Mouse (Mus musculus): ENCODE data around the gene Mptx2. TPM values are rescaled to one million over a fixed set of nuclear protein-coding genes. Genes with fewer than 3 reads are reported as not detected.
"Not testable (repeated sequence)": the region's sequence is repeated elsewhere in the genome, so short reads cannot be mapped to it uniquely, and the experiment has no call there.

The Mptx2 gene
- not detected in 2 replicates for polyA plus RNA-seq (2015; fragmentation: Nextera tagmentation; extraction: Ambion mirVana)

DNA sequence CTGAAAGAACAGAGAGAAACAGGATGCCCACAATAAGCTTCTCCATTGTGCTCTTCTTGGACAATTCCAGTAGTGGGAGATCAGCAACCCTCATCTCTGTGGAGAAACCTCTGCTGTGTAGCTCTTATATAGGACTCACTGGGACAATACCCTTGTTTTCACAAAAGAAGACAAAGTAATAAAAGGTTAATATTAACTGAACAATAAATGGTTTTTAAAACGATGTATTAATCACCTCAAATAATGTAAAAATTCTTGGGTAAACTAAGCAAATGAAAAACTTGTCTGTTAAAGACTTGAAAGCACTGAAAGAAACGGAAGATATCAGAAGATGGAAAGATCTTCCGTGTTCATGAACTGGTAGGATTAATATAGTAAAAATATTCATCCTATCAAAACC lies at the start of gene Mptx2:
Gene Mptx2, minus strand, starts transcription at position 101 of the 400 bp plus-strand sequence.
- H3K9me3 ChIP-seq (replicated peaks): no peaks in the 10 kb centered on the region
- H3K4me2 ChIP-seq: no peak within 1 kb of the TSS
- no peaks in the 10 kb centered on the region for H3K27me3 ChIP-seq
- no peak within 1 kb of the TSS for H3K9ac ChIP-seq
- 83% methylated on average over 3 of the region's 3 CpGs for WGBS
- no peaks in the 10 kb centered on the region for H3K36me3 ChIP-seq
- no peak for ATAC-seq (replicated peaks; ENCODE audit: low FRiP score)
- no peak within 1 kb of the TSS for H3K4me3 ChIP-seq (replicated peaks)
- no peaks in the 10 kb centered on the region for H3K4me1 ChIP-seq
- no peak within 1 kb of the TSS for H3K27ac ChIP-seq

DNA sequence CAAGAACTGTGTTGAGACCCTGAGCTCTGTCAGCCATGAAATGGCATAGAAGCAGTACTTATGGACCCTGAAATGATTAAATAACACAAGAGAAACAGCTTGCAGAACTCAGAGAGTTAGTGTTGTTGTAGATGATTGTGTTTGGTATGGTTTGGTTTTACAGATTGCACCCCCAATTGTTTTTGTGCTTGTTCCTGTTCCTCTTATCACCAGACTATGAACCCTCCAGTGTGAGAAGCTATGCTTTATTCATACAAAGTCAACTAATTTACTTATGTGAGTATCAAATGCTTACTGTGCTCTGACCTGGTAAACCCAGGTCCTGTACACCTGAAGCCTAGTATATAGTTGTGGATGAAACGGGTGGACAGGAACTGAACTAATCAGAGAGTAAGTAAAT lies 49.0 kb upstream of the Mptx2 start:
- Histone ChIP-seq H3K27me3 (no peaks in the 10 kb centered on the region), H3K36me3 (no peaks in the 10 kb centered on the region), H3K4me3 (replicated peaks) (no peak overlapping the region), H3K27ac (no peak overlapping the region), H3K9ac (no peak overlapping the region), H3K4me2 (no peak overlapping the region), H3K4me1 (no peaks in the 10 kb centered on the region), H3K9me3 (replicated peaks) (no peaks in the 10 kb centered on the region)
- 63% methylated on average over 1 of the region's 1 CpGs for WGBS
- no peak for ATAC-seq (replicated peaks; ENCODE audit: low FRiP score)

DNA sequence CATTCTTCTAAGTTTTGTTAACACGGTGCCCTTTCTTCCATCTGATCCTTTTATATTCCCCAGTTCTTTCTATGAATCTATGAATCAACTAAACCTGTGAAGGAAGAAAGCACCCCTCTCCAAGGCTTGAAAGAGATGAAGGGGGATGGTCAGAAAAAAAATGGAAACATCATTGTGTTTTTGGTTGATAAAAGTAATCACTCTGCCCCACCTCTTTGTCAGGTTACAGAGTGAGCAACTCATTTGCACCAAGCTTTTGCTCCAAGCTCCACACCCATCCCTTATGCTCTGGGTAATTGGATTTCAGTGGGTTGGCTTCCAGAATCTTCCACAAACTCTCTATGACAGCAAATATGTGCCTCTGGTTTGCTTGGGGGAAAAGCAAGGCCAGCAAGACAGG lies 47.8 kb upstream of the Mptx2 start:
- Histone ChIP-seq H3K4me3 (replicated peaks) (no peak overlapping the region), H3K9ac (no peak overlapping the region), H3K27me3 (no peaks in the 10 kb centered on the region)

DNA sequence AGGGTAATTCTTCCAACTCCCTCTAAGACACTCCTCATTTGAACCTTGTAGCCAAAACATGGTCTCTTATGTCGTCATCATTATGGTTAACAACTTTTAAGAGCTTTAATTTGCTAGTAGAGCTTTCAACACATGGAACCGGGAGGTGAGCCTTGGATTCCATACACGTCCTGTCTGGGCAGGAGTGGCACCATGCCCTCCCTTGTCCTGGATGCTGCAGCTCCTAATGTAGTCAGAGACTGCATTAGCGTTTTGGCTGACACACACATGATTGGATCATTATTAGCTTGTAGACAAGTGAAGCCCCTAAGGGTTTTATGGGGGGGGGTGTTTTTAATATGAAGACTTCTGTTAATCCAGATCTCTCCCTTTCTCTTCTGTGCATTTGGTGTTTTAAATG lies 47.4 kb upstream of the Mptx2 start:
- no peak for ATAC-seq (replicated peaks; ENCODE audit: low FRiP score)
- WGBS: 70% methylated on average over 4 of the region's 4 CpGs
- no peaks in the 10 kb centered on the region for H3K9me3 ChIP-seq (replicated peaks)

More for the DNA sequence above, 47.8 kb upstream of the Mptx2 start:
- WGBS: 89% methylated on average over 1 of the region's 1 CpGs
- Histone ChIP-seq H3K9me3 (replicated peaks) (no peaks in the 10 kb centered on the region), H3K27ac (no peak overlapping the region), H3K36me3 (no peaks in the 10 kb centered on the region), H3K4me1 (no peaks in the 10 kb centered on the region), H3K4me2 (no peak overlapping the region)
- ATAC-seq (replicated peaks; ENCODE audit: low FRiP score): no peak

DNA sequence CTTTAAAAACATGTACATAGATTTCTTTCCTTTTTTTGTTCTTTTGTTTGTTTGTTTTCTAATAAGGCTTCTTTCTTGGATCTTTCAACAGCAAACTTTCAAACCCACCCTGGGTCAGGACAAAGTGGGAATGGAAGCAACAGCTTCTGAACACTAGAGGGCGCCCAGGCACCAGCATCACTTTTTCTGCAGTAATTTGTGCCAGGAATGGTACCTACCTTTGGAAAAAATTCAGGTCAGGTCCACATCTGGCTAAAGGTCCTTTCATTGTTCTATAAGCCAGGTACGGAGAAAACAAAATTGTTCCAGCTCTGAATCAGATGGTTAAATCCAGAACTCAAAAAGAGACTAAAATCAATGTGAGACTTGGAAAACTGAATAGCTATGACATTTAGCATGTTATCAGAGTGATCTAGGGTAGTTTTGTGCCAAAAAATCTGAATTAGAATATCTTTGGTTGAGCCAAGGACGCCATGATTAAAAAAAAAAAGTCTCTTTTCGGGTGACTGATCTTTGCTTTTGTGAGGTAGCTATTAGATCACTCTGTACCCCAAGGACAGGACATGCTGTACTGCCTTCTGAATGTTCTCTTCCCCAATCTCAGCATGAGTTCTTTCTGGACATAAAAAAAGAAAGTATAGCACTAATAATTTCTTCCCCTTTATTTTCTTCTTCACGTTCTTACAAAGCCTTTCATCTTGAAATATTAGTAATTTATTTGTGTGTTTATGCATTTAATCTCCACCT lies 46.4 kb upstream of the Mptx2 start:
- no peaks in the 10 kb centered on the region for H3K9me3 ChIP-seq (replicated peaks)
- H3K27me3 ChIP-seq: no peaks in the 10 kb centered on the region
- H3K4me3 ChIP-seq (replicated peaks): no peak overlapping the region
- H3K36me3 ChIP-seq: no peaks in the 10 kb centered on the region
- ATAC-seq (replicated peaks; ENCODE audit: low FRiP score): no peak
- H3K27ac ChIP-seq: no peak overlapping the region
- WGBS: 32% methylated on average over 5 of the region's 5 CpGs
- H3K4me2 ChIP-seq: no peak overlapping the region
- H3K4me1 ChIP-seq: no peaks in the 10 kb centered on the region
- H3K9ac ChIP-seq: no peak overlapping the region

More for the DNA sequence above, 47.4 kb upstream of the Mptx2 start:
- Histone ChIP-seq H3K4me2 (no peak overlapping the region), H3K9ac (no peak overlapping the region), H3K27me3 (no peaks in the 10 kb centered on the region), H3K4me3 (replicated peaks) (no peak overlapping the region), H3K36me3 (no peaks in the 10 kb centered on the region), H3K27ac (no peak overlapping the region), H3K4me1 (no peaks in the 10 kb centered on the region)

DNA sequence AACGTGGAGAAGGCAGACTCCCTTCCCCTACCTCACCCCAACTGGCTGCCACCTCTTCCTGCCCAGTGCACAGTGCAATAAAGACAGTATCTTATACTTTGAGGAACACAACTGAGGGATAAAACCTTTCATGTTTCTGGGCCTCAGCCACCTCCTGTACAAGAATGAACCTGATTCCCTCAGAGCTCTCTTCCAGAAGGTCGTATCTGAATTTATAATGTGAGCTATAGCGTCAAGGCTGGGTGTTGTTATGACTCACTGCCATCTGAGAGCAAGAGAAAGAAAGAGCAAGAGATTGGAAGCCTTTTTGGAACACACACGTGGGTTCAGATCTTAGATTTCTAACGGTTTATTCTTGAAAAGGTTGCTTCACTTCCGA lies 44.7 kb upstream of the Mptx2 start:
- no peaks in the 10 kb centered on the region for H3K9me3 ChIP-seq (replicated peaks)
- H3K4me3 ChIP-seq (replicated peaks): no peak overlapping the region
- H3K27me3 ChIP-seq: no peaks in the 10 kb centered on the region
- ATAC-seq (replicated peaks; ENCODE audit: low FRiP score): no peak
- no peak overlapping the region for H3K27ac ChIP-seq
- H3K4me2 ChIP-seq: no peak overlapping the region
- 66% methylated on average over 6 of the region's 6 CpGs for WGBS
- H3K36me3 ChIP-seq: no peaks in the 10 kb centered on the region
- no peak overlapping the region for H3K9ac ChIP-seq
- no peaks in the 10 kb centered on the region for H3K4me1 ChIP-seq

DNA sequence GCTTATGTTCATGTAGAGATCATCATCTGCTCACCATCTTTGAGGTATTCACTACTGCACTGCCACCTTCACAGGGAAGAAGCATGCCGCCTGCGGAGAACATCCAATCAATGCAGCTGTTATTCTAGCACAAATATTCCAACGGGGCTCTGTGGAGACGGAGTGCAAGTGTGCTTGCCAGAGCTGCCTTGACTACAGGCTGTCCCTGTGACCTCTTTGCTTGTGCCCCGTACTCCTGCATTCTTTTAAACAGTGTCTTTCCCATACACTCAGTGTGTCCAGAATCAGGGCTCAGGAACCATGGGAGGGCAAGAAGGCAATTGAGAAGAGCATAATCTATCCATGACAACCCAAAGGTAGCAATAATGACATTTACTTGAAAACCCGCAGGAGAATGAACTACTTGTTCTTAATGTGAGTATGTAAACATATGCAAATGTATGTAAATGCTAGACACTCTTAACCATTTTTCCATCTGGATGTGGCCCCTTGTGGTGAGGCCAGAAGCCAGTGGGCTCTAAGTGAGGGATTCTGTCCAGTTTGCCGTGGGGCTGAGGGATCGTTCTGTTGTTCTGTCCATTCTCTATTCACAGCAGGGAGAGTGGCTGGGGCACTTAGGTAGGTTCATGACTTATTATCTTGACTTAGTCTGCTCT lies 44.1 kb upstream of the Mptx2 start:
- no peak overlapping the region for H3K27ac ChIP-seq
- H3K27me3 ChIP-seq: no peaks in the 10 kb centered on the region
- WGBS: 77% methylated on average over 8 of the region's 8 CpGs
- H3K9ac ChIP-seq: no peak overlapping the region
- no peaks in the 10 kb centered on the region for H3K36me3 ChIP-seq
- ATAC-seq (replicated peaks; ENCODE audit: low FRiP score): no peak
- H3K4me2 ChIP-seq: no peak overlapping the region
- H3K4me3 ChIP-seq (replicated peaks): no peak overlapping the region
- H3K9me3 ChIP-seq (replicated peaks): no peaks in the 10 kb centered on the region
- no peaks in the 10 kb centered on the region for H3K4me1 ChIP-seq

DNA sequence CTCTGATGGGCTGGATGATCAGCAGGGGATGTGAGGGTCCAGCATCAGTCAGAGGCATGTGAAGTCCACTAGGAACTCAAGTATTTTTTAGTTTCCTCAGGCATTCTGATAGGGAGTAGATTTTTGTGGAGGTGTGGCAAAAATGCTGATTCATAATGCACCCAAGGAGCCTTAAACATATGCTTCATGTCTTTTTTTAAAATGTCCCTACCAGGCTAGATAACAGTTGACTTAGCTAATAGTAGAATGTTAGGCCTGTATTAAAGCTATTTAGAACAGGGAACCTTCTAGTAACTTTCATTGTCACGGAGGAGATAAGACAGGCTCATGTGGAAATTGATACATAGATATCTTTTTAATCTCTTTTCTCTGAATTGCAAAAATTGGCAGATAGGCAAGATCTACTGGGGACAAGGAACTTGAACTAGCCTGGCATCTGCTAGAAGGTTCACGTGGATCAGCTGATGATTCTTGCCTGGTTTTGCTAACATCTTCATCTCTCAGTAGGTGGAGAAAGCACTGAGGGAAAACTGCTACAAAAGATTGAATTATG lies 40.4 kb upstream of the Mptx2 start:
- no peaks in the 10 kb centered on the region for H3K36me3 ChIP-seq
- no peaks in the 10 kb centered on the region for H3K9me3 ChIP-seq (replicated peaks)
- ATAC-seq (replicated peaks; ENCODE audit: low FRiP score): no peak
- no peak overlapping the region for H3K4me3 ChIP-seq (replicated peaks)
- H3K9ac ChIP-seq: no peak overlapping the region
- H3K4me2 ChIP-seq: no peak overlapping the region
- H3K27me3 ChIP-seq: no peaks in the 10 kb centered on the region
- H3K4me1 ChIP-seq: no peaks in the 10 kb centered on the region
- WGBS: 91% methylated on average over 2 of the region's 2 CpGs
- no peak overlapping the region for H3K27ac ChIP-seq

DNA sequence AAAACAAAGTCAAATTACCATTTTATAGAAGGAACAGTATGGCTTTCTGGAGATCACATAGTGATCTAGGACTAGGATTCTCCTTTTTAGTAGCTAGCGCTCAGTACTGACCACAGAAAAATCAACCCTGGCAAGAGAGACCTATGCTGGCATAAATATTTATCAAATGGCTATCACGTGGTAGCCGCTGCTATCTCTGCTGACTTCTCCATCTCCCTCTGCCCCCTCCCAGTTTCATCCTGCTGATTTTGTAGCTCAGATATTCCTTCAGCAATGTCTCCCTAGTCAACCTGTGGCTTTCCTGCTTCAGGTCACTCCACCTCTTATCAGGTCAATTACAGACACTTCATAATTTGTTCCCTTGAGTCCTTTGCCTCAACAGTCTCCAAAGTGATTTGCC lies 38.1 kb upstream of the Mptx2 start:
- no peaks in the 10 kb centered on the region for H3K9me3 ChIP-seq (replicated peaks)
- H3K4me3 ChIP-seq (replicated peaks): no peak overlapping the region
- H3K4me1 ChIP-seq: no peaks in the 10 kb centered on the region
- no peak overlapping the region for H3K4me2 ChIP-seq
- no peak overlapping the region for H3K27ac ChIP-seq
- ATAC-seq (replicated peaks; ENCODE audit: low FRiP score): no peak
- H3K27me3 ChIP-seq: no peaks in the 10 kb centered on the region
- WGBS: 83% methylated on average over 3 of the region's 3 CpGs
- no peaks in the 10 kb centered on the region for H3K36me3 ChIP-seq
- no peak overlapping the region for H3K9ac ChIP-seq

DNA sequence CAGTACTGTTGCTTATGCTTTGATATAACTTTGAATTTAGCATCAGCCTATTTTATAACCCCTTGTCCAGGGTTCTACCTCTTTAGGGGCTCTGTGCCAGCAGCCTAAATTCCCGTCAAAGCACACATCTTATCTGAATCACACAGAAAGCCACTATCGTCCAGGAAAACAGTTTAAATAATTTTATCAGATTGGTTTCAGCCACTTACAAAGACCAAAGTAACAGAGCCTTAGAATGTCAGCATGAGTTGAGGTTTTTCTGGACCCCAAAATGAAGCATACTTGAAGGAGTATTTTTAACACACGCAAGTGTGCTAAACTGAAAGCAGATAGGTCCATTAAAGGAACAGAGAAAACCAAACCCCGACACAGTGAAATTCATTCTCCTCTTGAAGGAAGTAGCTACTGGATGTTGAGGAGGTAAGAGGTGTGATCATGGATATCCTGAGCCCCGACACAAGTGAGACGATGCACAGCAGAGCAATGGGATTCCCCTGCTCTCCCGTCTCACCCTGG lies 36.0 kb upstream of the Mptx2 start:
- not testable (repeated sequence) for H3K36me3 ChIP-seq; H3K4me2 ChIP-seq; H3K4me3 ChIP-seq (replicated peaks); H3K9me3 ChIP-seq (replicated peaks); H3K27me3 ChIP-seq; ATAC-seq (replicated peaks; ENCODE audit: low FRiP score); H3K4me1 ChIP-seq; H3K27ac ChIP-seq; H3K9ac ChIP-seq
- 82% methylated on average over 7 of the region's 7 CpGs for WGBS

DNA sequence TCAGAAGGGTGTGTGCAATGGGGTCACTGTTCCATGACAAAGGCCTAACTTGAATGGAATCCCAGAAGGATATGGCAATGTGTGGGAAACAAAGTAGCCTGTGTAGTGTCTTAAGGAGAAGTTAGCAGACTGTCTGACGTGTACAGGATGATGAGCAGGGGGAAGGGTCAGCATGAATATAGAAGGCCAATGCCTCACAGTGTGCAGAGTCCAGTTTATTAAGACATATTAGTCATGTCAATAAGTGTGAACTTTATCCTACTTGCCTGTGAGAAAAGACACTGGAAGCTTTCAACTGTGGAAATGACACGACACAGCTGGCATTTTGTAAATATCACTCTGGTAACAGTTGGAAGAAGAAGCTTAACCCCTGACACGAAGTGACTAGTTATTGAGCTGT lies 25.2 kb upstream of the Mptx2 start:
- not testable (repeated sequence) for ATAC-seq (replicated peaks; ENCODE audit: low FRiP score)

DNA sequence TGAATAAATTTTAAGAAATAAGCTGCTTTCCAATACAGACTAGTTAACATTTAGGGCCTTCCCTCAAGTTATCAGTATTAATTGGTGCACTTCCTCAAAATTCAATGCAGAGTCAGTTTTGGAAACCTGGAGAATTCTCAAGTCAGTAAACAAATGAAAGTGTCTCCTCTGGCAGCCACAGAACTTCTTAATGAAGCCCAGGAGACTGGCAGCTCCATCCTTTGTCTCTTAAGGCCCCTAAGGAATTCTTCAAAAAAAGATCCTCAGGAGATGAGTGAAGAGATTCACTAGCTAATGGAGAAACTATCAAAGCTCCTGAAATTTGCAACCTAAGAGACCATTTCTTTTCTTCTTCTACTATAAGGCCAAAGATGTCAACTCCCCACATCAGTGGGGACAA lies 11.9 kb downstream of the Mptx2 start, which contains the start of gene Olfr418:
Gene Olfr418, plus strand, starts transcription at position 301 of the 400 bp plus-strand sequence.
- no peak for ATAC-seq (replicated peaks; ENCODE audit: low FRiP score)
- Histone ChIP-seq H3K9ac (no peak within 1 kb of the TSS), H3K4me2 (no peak within 1 kb of the TSS), H3K27ac (no peak within 1 kb of the TSS), H3K27me3 (no peaks in the 10 kb centered on the region), H3K4me3 (replicated peaks) (no peak within 1 kb of the TSS), H3K9me3 (replicated peaks) (no peaks in the 10 kb centered on the region), H3K36me3 (no peaks in the 10 kb centered on the region), H3K4me1 (no peaks in the 10 kb centered on the region)

More for the DNA sequence above, 25.2 kb upstream of the Mptx2 start:
- 45% methylated on average over 3 of the region's 3 CpGs for WGBS
- H3K4me3 ChIP-seq (replicated peaks); H3K9ac ChIP-seq; H3K4me1 ChIP-seq; H3K4me2 ChIP-seq; H3K27me3 ChIP-seq; H3K36me3 ChIP-seq; H3K9me3 ChIP-seq (replicated peaks); H3K27ac ChIP-seq: not testable (repeated sequence)

Data from kidney, embryonic 15.5 days (tissue).